Mouse (Mus musculus) MEL (cell line): ENCODE results near the gene Uxt. TPM values are rescaled to one million over a fixed set of nuclear protein-coding genes. Genes with fewer than 3 reads are reported as not detected.

Source experiments
- DNase-seq: peaks from one replicate; pipeline ENCODE4 v3.0.0; 2011; ENCODE audit warnings: low read depth, low spot score
- H3K27ac ChIP-seq: 2 replicates; pipeline ENCODE4 v1.5.1; 2012; ENCODE audit warnings: low read depth, mild to moderate bottlenecking, control low read depth, low read length, moderate library complexity; ENCODE audit not compliant: control insufficient read depth
- H3K27me3 ChIP-seq, 2 experiments: fragments of 150-350 bp in 1 of 2; sonication (generic) in 1 of 2; 2 replicates each; pipeline ENCODE4 v1.6.1; 2012; ENCODE audit warnings: low read length in 2 of 2, mild to moderate bottlenecking in 2 of 2, improper control_type of control experiment in 1 of 2, moderate library complexity in 1 of 2; ENCODE audit not compliant: insufficient read depth in 2 of 2, control insufficient read depth in 1 of 2
- H3K36me3 ChIP-seq, 2 experiments: 2 replicates each; pipeline ENCODE4 v1.6.1; 2012 to 2014; ENCODE audit warnings: low read length in 2 of 2, improper control_type of control experiment in 1 of 2, inconsistent platforms in 1 of 2, mild to moderate bottlenecking in 1 of 2; ENCODE audit not compliant: insufficient read depth in 2 of 2, control insufficient read depth in 1 of 2
- H3K4me1 ChIP-seq, 2 experiments: fragments of 150-350 bp in 1 of 2; sonication (generic) in 1 of 2; 2 replicates each; pipeline ENCODE4 v1.6.1; 2012; ENCODE audit warnings: low read length in 2 of 2, improper control_type of control experiment in 1 of 2, mild to moderate bottlenecking in 1 of 2; ENCODE audit not compliant: insufficient read depth in 2 of 2, control insufficient read depth in 1 of 2
- H3K4me3 ChIP-seq, 2 experiments: fragments of 150-350 bp in 1 of 2; sonication (generic) in 1 of 2; 2 replicates each; pipeline ENCODE4 v1.5.1; 2012; ENCODE audit warnings: low read depth in 2 of 2, low read length in 2 of 2, mild to moderate bottlenecking in 2 of 2, moderate library complexity in 2 of 2, control low read depth in 1 of 2, improper control_type of control experiment in 1 of 2; ENCODE audit not compliant: control insufficient read depth in 1 of 2, insufficient read depth in 1 of 2
- H3K79me2 ChIP-seq: 2 replicates; pipeline ENCODE4 v1.6.1; 2012; ENCODE audit warnings: mild to moderate bottlenecking, low read length, moderate library complexity; ENCODE audit not compliant: control insufficient read depth, poor library complexity, insufficient read depth
- H3K9ac ChIP-seq: 2 replicates; pipeline ENCODE4 v1.6.1; 2012; ENCODE audit warnings: low read depth, mild to moderate bottlenecking, control low read depth, low read length, moderate library complexity; ENCODE audit not compliant: control insufficient read depth, poor library complexity, severe bottlenecking
- H3K9me3 ChIP-seq: fragments of 150-350 bp; sonication (generic); replicated peaks from 2 replicates; pipeline ENCODE4 v1.6.1; 2012; ENCODE audit warnings: mild to moderate bottlenecking, low read length, improper control_type of control experiment, moderate library complexity; ENCODE audit not compliant: insufficient read depth
- BHLHE40 ChIP-seq: IDR thresholded peaks from 2 replicates; pipeline ENCODE4 v1.6.1; 2012; ENCODE audit warnings: low read depth, mild to moderate bottlenecking, inconsistent platforms, low read length, improper control_type of control experiment, borderline replicate concordance
- CHD2 ChIP-seq: IDR thresholded peaks from 2 replicates; pipeline ENCODE4 v1.6.1; 2011; ENCODE audit warnings: low read length, improper control_type of control experiment
- ETS1 ChIP-seq: IDR thresholded peaks from 2 replicates; pipeline ENCODE4 v1.6.1; 2012; ENCODE audit warnings: low read depth, mild to moderate bottlenecking, inconsistent platforms, low read length, improper control_type of control experiment, moderate library complexity
- HCFC1 ChIP-seq: IDR thresholded peaks from 2 replicates; pipeline ENCODE4 v1.6.1; 2012; ENCODE audit warnings: low read depth, mild to moderate bottlenecking, inconsistent platforms, low read length, improper control_type of control experiment, moderate library complexity
- MAFK ChIP-seq: IDR thresholded peaks from 2 replicates; pipeline ENCODE4 v1.6.1; 2011; ENCODE audit warnings: low read depth, mild to moderate bottlenecking, low read length, improper control_type of control experiment, borderline replicate concordance
- MEF2A ChIP-seq: IDR thresholded peaks from 2 replicates; pipeline ENCODE4 v1.6.1; 2014; ENCODE audit warnings: low read depth, mild to moderate bottlenecking, inconsistent platforms, low read length, improper control_type of control experiment; ENCODE audit not compliant: poor library complexity, insufficient replicate concordance, severe bottlenecking; ENCODE audit errors: extremely low read depth
- MYB ChIP-seq: IDR thresholded peaks from 2 replicates; pipeline ENCODE4 v1.6.1; 2011; ENCODE audit warnings: mild to moderate bottlenecking, low read depth, low read length, improper control_type of control experiment
- NRF1 ChIP-seq: IDR thresholded peaks from 2 replicates; pipeline ENCODE4 v1.6.1; 2014; ENCODE audit warnings: low read depth, mild to moderate bottlenecking, inconsistent platforms, low read length, improper control_type of control experiment, moderate library complexity; ENCODE audit not compliant: poor library complexity, insufficient read depth, severe bottlenecking
- POLR2AphosphoS2 ChIP-seq: IDR thresholded peaks from 2 replicates; pipeline ENCODE4 v1.6.1; 2011; ENCODE audit warnings: low read length, improper control_type of control experiment
- POLR2AphosphoS5 ChIP-seq: IDR thresholded peaks from 2 replicates; pipeline ENCODE4 v1.6.1; 2012; ENCODE audit warnings: low read depth, borderline replicate concordance, mild to moderate bottlenecking, inconsistent platforms, low read length, moderate library complexity, mixed read lengths
- RCOR1 ChIP-seq: IDR thresholded peaks from 2 replicates; pipeline ENCODE4 v1.6.1; 2012; ENCODE audit warnings: low read depth, mild to moderate bottlenecking, inconsistent platforms, low read length, improper control_type of control experiment
- TAL1 ChIP-seq: IDR thresholded peaks from 2 replicates; pipeline ENCODE4 v1.6.1; 2012; ENCODE audit warnings: mild to moderate bottlenecking, inconsistent platforms, low read length, moderate library complexity, mixed read lengths
- TBP ChIP-seq: IDR thresholded peaks from 2 replicates; pipeline ENCODE4 v1.8.0; 2011; ENCODE audit warnings: low read depth, low read length, improper control_type of control experiment
- USF1 ChIP-seq: IDR thresholded peaks from 2 replicates; pipeline ENCODE4 v1.6.1; 2014; ENCODE audit warnings: low read depth, mild to moderate bottlenecking, inconsistent platforms, low read length, improper control_type of control experiment, moderate library complexity
- ZKSCAN1 ChIP-seq: IDR thresholded peaks from 2 replicates; pipeline ENCODE4 v1.6.1; 2012; ENCODE audit warnings: low read depth, mild to moderate bottlenecking, inconsistent platforms, low read length, improper control_type of control experiment, moderate library complexity
- ZNF384 ChIP-seq: IDR thresholded peaks from 2 replicates; pipeline ENCODE4 v1.6.1; 2012; ENCODE audit warnings: low read depth, mild to moderate bottlenecking, inconsistent platforms, low read length, improper control_type of control experiment
- polyA plus RNA-seq, 2 experiments: library from polyadenylated mRNA; stranded (reverse) in 1 of 2; unstranded in 1 of 2; fragments of >175 nt in 1 of 2; fragments of >200 nt in 1 of 2; gene quantifications; 2 replicates each; pipeline versions ENCODE4 v1.2.1 to v1.2.4; 2012; ENCODE audit warnings: low replicate concordance in 2 of 2, low read depth in 1 of 2; ENCODE audit not compliant: insufficient read length in 2 of 2, insufficient read depth in 1 of 2, missing spikeins in 1 of 2
- total RNA-seq: library from RNA; depleted of rRNA; stranded (reverse); fragments of 300-350 nt; gene quantifications from 2 replicates; pipeline ENCODE4 v1.2.3, GENCODE M21; 2012

The Uxt gene
- total and polyA plus RNA-seq, 3 experiments: 62.3 to 88.8 TPM; not detected in 1

- TF ChIP-seq USF1: no peak
- TF ChIP-seq TAL1: 0 out of 2 replicates have a peak, but pooled peaks have one; percentile 9
- Histone ChIP-seq H3K9ac (no peak overlapping the region), H3K36me3 (peaks cover 0 to 14% of the 10 kb centered on the region in 2 experiments; a peak in 2 of 4 replicates), H3K9me3 (no peaks in the 10 kb centered on the region), H3K27me3 (no peaks in the 10 kb centered on the region), H3K27ac (no peak overlapping the region), H3K4me3 (no peak overlapping the region), H3K4me1 (peaks cover 2 to 12% of the 10 kb centered on the region in 2 experiments; a peak in 3 of 4 replicates), H3K79me2 (no peaks in the 10 kb centered on the region)
- DNase-seq: peak; percentile 30
These were observed 32.0 kb downstream of the Uxt start for GRCm38 (mm10) chrX:20929859-20930258.

- H3K9ac ChIP-seq: no peak overlapping the region
- no peak for DNase-seq
- H3K27me3 ChIP-seq: peaks cover 4 to 6% of the 10 kb centered on the region in 2 experiments
- no peaks in the 10 kb centered on the region for H3K9me3 ChIP-seq
- H3K27ac ChIP-seq: no peak overlapping the region
- H3K4me3 ChIP-seq: no peak overlapping the region
- H3K36me3 ChIP-seq: no peaks in the 10 kb centered on the region
- no peaks in the 10 kb centered on the region for H3K79me2 ChIP-seq
- no peak for TF ChIP-seq MEF2A
- TF ChIP-seq RCOR1: no peak
- no peak for TF ChIP-seq HCFC1
- TF ChIP-seq POLR2AphosphoS5: no peak
- no peak for TF ChIP-seq NRF1
- TF ChIP-seq MAFK: no peak
- TF ChIP-seq ZKSCAN1: no peak
- TF ChIP-seq ETS1: no peak
- TF ChIP-seq ZNF384: no peak
- TF ChIP-seq TBP: no peak
- no peak for TF ChIP-seq CHD2
- TF ChIP-seq USF1: no peak
- TF ChIP-seq POLR2AphosphoS2: no peak
- no peak for TF ChIP-seq MYB
- TF ChIP-seq BHLHE40: no peak
- TF ChIP-seq, all 39 proteins: peak for 0
- H3K4me1 ChIP-seq: no peaks in the 10 kb centered on the region
These were observed 36.8 kb downstream of the Uxt start for GRCm38 (mm10) chrX:20924976-20925375.
